Mouse (Mus musculus): ENCODE results near the gene Nrxn3. TPM values are rescaled to one million over a fixed set of nuclear protein-coding genes. Genes with fewer than 3 reads are reported as not detected.

Nrxn3 gene
- polyA plus RNA-seq (2017; shearing (Covaris generic)) = 0.43 TPM

DNA sequence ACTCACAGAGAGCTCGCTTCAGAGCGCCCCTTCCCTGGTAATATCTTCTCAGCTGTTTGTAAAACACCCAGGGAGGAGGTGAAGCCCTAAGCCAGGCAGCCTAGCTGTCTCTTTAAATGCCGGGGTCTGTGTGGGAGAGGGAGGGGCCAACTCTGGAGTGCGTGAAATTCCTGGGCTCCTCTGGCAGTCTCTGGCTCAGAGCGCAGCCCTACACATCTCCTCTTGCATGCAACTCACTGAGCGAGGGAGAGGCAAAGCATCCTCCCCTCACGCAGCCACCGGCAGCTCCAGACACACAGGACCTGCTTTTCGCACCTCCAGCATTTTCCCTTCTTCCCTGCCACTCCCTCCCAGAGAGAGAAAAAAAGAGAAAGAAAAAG is at the start of gene Nrxn3:
TSS of gene Nrxn3 (plus strand) at position 186 of the 380 bp plus-strand sequence.

Measured in effector memory CD4-positive, alpha-beta T cell, adult 7 months (primary cell).